Mouse (Mus musculus): ENCODE measurements at regions not wholly inside any gene's neighbourhood (a gene's known extent, or its start where the extent isn't known, plus 50 kb on each side); places are given as distances from the start of the nearest gene placed in this dataset.
"Not testable (repeated sequence)": the region's sequence is repeated elsewhere in the genome, so short reads cannot be mapped to it uniquely, and the experiment has no call there.

- H3K9me3 ChIP-seq (ENCODE audit: control insufficient read depth, low read length); H3K27ac ChIP-seq (replicated peaks; ENCODE audit: low read depth, low read length); H3K27me3 ChIP-seq (ENCODE audit: control insufficient read depth, insufficient read depth, low read length); H3K36me3 ChIP-seq (ENCODE audit: control insufficient read depth, insufficient read depth, low read length); H3K4me1 ChIP-seq (ENCODE audit: control insufficient read depth, insufficient read depth, low read length); H3K9ac ChIP-seq (ENCODE audit: low read depth, low read length, severe bottlenecking): not testable (repeated sequence)
- peak; percentile 99 for ATAC-seq (ENCODE audit: low FRiP score, low read depth)
- peak; percentile 89 for DNase-seq (ENCODE audit: low spot score)
- WGBS = 3% methylated on average over 11 of the region's 48 CpGs
- Histone ChIP-seq H3K4me2 (replicated peaks; ENCODE audit: low read depth, low read length, severe bottlenecking) (peak overlapping the region; percentile 37; the same call in 1 of the 2 replicates), H3K4me3 (replicated peaks; ENCODE audit: low read length) (peak overlapping the region; percentile 34)
Measured at GRCm38 (mm10) chr10:81996742-81997536, 51.0 kb upstream of the Zfp873 start.

All from limb, embryonic 14.5 days (tissue).